Mouse (Mus musculus) CH12.LX (cell line): ENCODE data around the gene Cnpy2. TPM values are rescaled to one million over a fixed set of nuclear protein-coding genes. Genes with fewer than 3 reads are reported as not detected.

Experiments
- DNase-seq: peaks from one replicate; pipeline ENCODE4 v3.0.0-alpha.2; 2013; ENCODE audit errors: extremely low read depth
- H3K27ac ChIP-seq: 2 replicates; pipeline ENCODE4 v1.5.1; 2012; ENCODE audit warnings: low read depth, mild to moderate bottlenecking, control low read depth, moderate library complexity; ENCODE audit not compliant: insufficient read depth
- H3K27me3 ChIP-seq: replicated peaks from 2 replicates; pipeline ENCODE3; 2012; ENCODE audit warnings: inconsistent platforms
- H3K36me3 ChIP-seq, 2 experiments: replicated peaks in 1 of 2; 2 replicates each; pipeline versions ENCODE3 to v1.6.1; 2012; ENCODE audit warnings: inconsistent platforms in 1 of 2, low read length in 1 of 2, mild to moderate bottlenecking in 1 of 2, mixed read lengths in 1 of 2, moderate library complexity in 1 of 2; ENCODE audit not compliant: control insufficient read depth in 1 of 2, insufficient read depth in 1 of 2
- H3K4me1 ChIP-seq, 2 experiments: 2 replicates each; pipeline ENCODE4 v1.6.1; 2012; ENCODE audit warnings: inconsistent platforms in 1 of 2, moderate library complexity in 1 of 2; ENCODE audit not compliant: insufficient read depth in 2 of 2, control insufficient read depth in 1 of 2
- H3K4me2 ChIP-seq: 2 replicates; pipeline ENCODE4 v1.6.1; 2012; ENCODE audit warnings: low read depth, mild to moderate bottlenecking, control low read depth; ENCODE audit not compliant: poor library complexity, insufficient read depth, severe bottlenecking
- H3K4me3 ChIP-seq, 3 experiments: fragments of 150-350 bp in 1 of 3; sonication (generic) in 1 of 3; replicated peaks in 1 of 3; 2 replicates each; pipeline versions ENCODE3 to v1.5.1; 2011 to 2012; ENCODE audit warnings: low read depth in 2 of 3, low read length in 2 of 3, mild to moderate bottlenecking in 2 of 3, moderate library complexity in 2 of 3, control low read depth in 1 of 3, improper control_type of control experiment in 1 of 3, inconsistent platforms in 1 of 3, mixed read lengths in 1 of 3; ENCODE audit not compliant: poor library complexity in 1 of 3
- H3K79me2 ChIP-seq: replicated peaks from 2 replicates; pipeline ENCODE4 v1.6.1; 2012; ENCODE audit warnings: mild to moderate bottlenecking, moderate library complexity; ENCODE audit not compliant: control insufficient read depth, poor library complexity, insufficient read depth, severe bottlenecking; ENCODE audit errors: extremely low read depth
- H3K9ac ChIP-seq: 2 replicates; pipeline ENCODE4 v1.6.1; 2012; ENCODE audit warnings: low read depth, mild to moderate bottlenecking, control low read depth, moderate library complexity; ENCODE audit not compliant: insufficient read depth
- H3K9me3 ChIP-seq: replicated peaks from 2 replicates; pipeline ENCODE3; 2012; ENCODE audit warnings: low read length, inconsistent platforms, mixed read lengths
- BHLHE40 ChIP-seq: IDR thresholded peaks from 2 replicates; pipeline ENCODE4 v1.6.1; 2011; ENCODE audit warnings: mild to moderate bottlenecking, low read depth, low read length, improper control_type of control experiment
- CHD2 ChIP-seq: IDR thresholded peaks from 2 replicates; pipeline ENCODE4 v1.6.1; 2011; ENCODE audit warnings: low read length, improper control_type of control experiment
- CTCF ChIP-seq, 2 experiments: IDR thresholded peaks in 1 of 2; conservative IDR thresholded peaks in 1 of 2; 2 replicates each; pipeline ENCODE4 v1.5.1; 2011 to 2012; ENCODE audit warnings: low read depth in 2 of 2, low read length in 2 of 2, improper control_type of control experiment in 1 of 2, inconsistent platforms in 1 of 2, mild to moderate bottlenecking in 1 of 2, moderate library complexity in 1 of 2
- EP300 ChIP-seq: IDR thresholded peaks from 2 replicates; pipeline ENCODE4 v1.6.1; 2011; ENCODE audit warnings: low read length, improper control_type of control experiment
- GABPA ChIP-seq: IDR thresholded peaks from 2 replicates; pipeline ENCODE4 v1.6.1; 2012; ENCODE audit warnings: low read depth, low read length, improper control_type of control experiment, inconsistent platforms; ENCODE audit not compliant: insufficient replicate concordance
- MAFK ChIP-seq: IDR thresholded peaks from 2 replicates; pipeline ENCODE4 v1.6.1; 2011; ENCODE audit warnings: low read length, improper control_type of control experiment; ENCODE audit not compliant: insufficient replicate concordance
- MAZ ChIP-seq: IDR thresholded peaks from 2 replicates; pipeline ENCODE4 v1.6.1; 2012; ENCODE audit warnings: low read depth, mild to moderate bottlenecking, inconsistent platforms, low read length, improper control_type of control experiment, moderate library complexity
- MYC ChIP-seq: IDR thresholded peaks from 2 replicates; pipeline ENCODE4 v1.6.1; 2011; ENCODE audit warnings: low read depth, mild to moderate bottlenecking, improper control_type of control experiment, low read length
- POLR2AphosphoS2 ChIP-seq: IDR thresholded peaks from 2 replicates; pipeline ENCODE4 v1.6.1; 2011; ENCODE audit warnings: low read depth, low read length, improper control_type of control experiment
- RCOR1 ChIP-seq: conservative IDR thresholded peaks from 2 replicates; pipeline ENCODE4 v1.6.1; 2012; ENCODE audit warnings: low read depth, mild to moderate bottlenecking, inconsistent platforms, low read length, improper control_type of control experiment
- TBP ChIP-seq: conservative IDR thresholded peaks from 2 replicates; pipeline ENCODE4 v1.6.1; 2011; ENCODE audit warnings: low read depth, low read length, improper control_type of control experiment
- TCF12 ChIP-seq: IDR thresholded peaks from 2 replicates; pipeline ENCODE4 v1.6.1; 2014; ENCODE audit warnings: low read depth, mild to moderate bottlenecking, inconsistent platforms, low read length, improper control_type of control experiment
- USF2 ChIP-seq: conservative IDR thresholded peaks from 2 replicates; pipeline ENCODE4 v1.6.1; 2011; ENCODE audit warnings: low read depth, low read length, improper control_type of control experiment
- ZKSCAN1 ChIP-seq: IDR thresholded peaks from 2 replicates; pipeline ENCODE4 v1.6.1; 2012; ENCODE audit warnings: low read depth, inconsistent platforms, low read length, improper control_type of control experiment, borderline replicate concordance
- ZMIZ1 ChIP-seq: IDR thresholded peaks from 2 replicates; pipeline ENCODE4 v1.6.1; 2012; ENCODE audit warnings: low read depth, mild to moderate bottlenecking, inconsistent platforms, low read length, improper control_type of control experiment
- dilution Hi-C: fragments of 300-500 bp; cut with MboI; formaldehyde crosslinking; loops from 2 replicates; pipeline ENCODE4 v1.14.3; 2020; ENCODE audit warnings: low sequenced_read_pairs; ENCODE audit not compliant: extremely low pct_unique_long_range_greater_than_20kb, extremely low pct_ligation_motif_present
- in situ Hi-C: fragments of 300-500 bp; cut with MboI; formaldehyde crosslinking; loops from 3 replicates; pipeline ENCODE4 v1.14.3; 2019; ENCODE audit warnings: low sequenced_read_pairs, low pct_ligation_motif_present, low pct_unique_long_range_greater_than_20kb, mixed read lengths
- polyA plus RNA-seq: library from polyadenylated mRNA; unstranded; fragments of >175 nt; gene quantifications from 2 replicates; pipeline ENCODE4 v1.2.1, GENCODE M21; 2012; ENCODE audit warnings: low read depth; ENCODE audit not compliant: insufficient read length
- total RNA-seq, 2 experiments: library from RNA; depleted of rRNA; stranded (reverse); fragments of 300-350 nt in 1 of 2; fragments of >200 nt in 1 of 2; gene quantifications; 2 replicates each; pipeline ENCODE4 v1.2.3; 2012 to 2014

Cnpy2 gene
- total and polyA plus RNA-seq, 3 experiments, result 64.9 to 111 (median 98.9) TPM

- H3K27me3 ChIP-seq, result no peaks in the 10 kb centered on the region
- no peaks in the 10 kb centered on the region for H3K36me3 ChIP-seq
- H3K9me3 ChIP-seq, result no peaks in the 10 kb centered on the region
- in situ Hi-C loops, result no loop called here
- H3K79me2 ChIP-seq, result peaks cover 1% of the 10 kb centered on the region; the same call in 1 of the 2 replicates
- DNase-seq, result no peak
- peaks cover 3 to 28% of the 10 kb centered on the region in 2 experiments; a peak in 3 of 4 replicates for H3K4me1 ChIP-seq
- no peak overlapping the region for H3K4me3 ChIP-seq
- TF ChIP-seq TCF12 (no peak), MAFK (no peak), CTCF (conservative IDR thresholded peaks at IDR 0.05 in 1 of 2, IDR thresholded peaks at IDR 0.05 in 1 of 2; ENCODE audit: low read depth in 2 of 2, low read length in 2 of 2) (peak; percentile 24 to 51; a peak in 3 of 4 replicates), TBP (0 out of 2 replicates have a peak, but pooled peaks have one; percentile 32)
- dilution Hi-C loops, result no loop called here
- no peak overlapping the region for H3K9ac ChIP-seq
- H3K27ac ChIP-seq, result no peak overlapping the region
- H3K4me2 ChIP-seq, result no peak overlapping the region
These were observed 49.9 kb downstream of the Cnpy2 start for GRCm38 (mm10) chr10:128372142-128372541.

DNA sequence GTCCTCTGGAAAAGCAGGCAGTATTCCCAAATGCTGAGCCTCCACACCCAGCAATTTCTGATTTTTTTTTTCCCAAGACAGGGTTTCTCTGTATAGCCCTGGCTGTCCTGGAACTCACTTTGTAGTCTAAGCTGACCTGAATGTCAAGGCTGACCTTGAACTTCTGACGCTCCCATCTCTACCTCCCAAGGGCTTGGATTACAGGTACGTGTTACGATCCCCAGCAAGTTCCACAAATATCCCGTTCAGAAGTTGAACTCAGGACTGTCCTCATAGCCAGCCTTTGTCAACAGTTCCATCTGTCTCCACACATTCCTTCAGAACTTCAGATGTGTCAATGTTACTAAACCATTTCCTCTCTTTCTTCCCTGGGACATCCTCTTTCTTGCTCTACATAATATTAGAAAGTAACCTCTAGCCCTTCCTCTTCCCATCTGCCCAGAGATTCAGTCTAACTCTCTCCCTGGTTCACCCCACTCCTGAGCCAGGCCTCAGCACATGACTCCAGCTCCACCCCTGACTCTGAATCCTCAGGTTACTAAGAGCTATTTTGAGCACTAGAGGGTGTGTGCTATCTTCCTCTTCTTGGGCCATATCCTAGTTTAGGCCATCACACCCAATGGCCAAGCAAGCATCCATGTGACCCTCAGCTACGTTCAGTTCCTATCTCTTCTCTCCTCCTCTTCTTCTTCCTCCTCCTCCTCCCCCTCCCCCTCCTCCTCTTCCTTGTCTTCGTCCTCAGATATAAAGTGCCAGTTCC lies 50.9 kb downstream of the Cnpy2 start:
- peaks cover 3 to 24% of the 10 kb centered on the region in 2 experiments for H3K4me1 ChIP-seq
- H3K27ac ChIP-seq, result no peak overlapping the region
- peaks cover 0 to 2% of the 10 kb centered on the region in 2 experiments for H3K36me3 ChIP-seq
- H3K9me3 ChIP-seq, result no peaks in the 10 kb centered on the region
- no peak overlapping the region for H3K4me3 ChIP-seq
- DNase-seq, result no peak
- TF ChIP-seq BHLHE40, result no peak
- TF ChIP-seq EP300, result no peak
- TF ChIP-seq ZKSCAN1, result no peak
- TF ChIP-seq TBP, result no peak
- TF ChIP-seq MAFK, result no peak
- no peak for TF ChIP-seq CHD2
- TF ChIP-seq USF2, result no peak
- no peak for TF ChIP-seq RCOR1
- no peak for TF ChIP-seq MAZ
- TF ChIP-seq ZMIZ1, result no peak
- no peak for TF ChIP-seq POLR2AphosphoS2
- TF ChIP-seq GABPA, result no peak
- no peak for TF ChIP-seq MYC
- TF ChIP-seq, all 38 proteins: peak for 0
- in situ Hi-C loops, result no loop called here
- Histone ChIP-seq H3K4me2 (no peak overlapping the region), H3K9ac (no peak overlapping the region), H3K27me3 (no peaks in the 10 kb centered on the region), H3K79me2 (peaks cover 11% of the 10 kb centered on the region)
- dilution Hi-C loops, result no loop called here
